Mouse (Mus musculus): Measurements from ENCODE around the gene Tmem239.
A peak's percentile ranks its signal among the peaks of the same experiment; 100 is the strongest.
"Not testable (repeated sequence)": the region's sequence is repeated elsewhere in the genome, so short reads cannot be mapped to it uniquely, and the experiment has no call there.

Tmem239 gene

DNA sequence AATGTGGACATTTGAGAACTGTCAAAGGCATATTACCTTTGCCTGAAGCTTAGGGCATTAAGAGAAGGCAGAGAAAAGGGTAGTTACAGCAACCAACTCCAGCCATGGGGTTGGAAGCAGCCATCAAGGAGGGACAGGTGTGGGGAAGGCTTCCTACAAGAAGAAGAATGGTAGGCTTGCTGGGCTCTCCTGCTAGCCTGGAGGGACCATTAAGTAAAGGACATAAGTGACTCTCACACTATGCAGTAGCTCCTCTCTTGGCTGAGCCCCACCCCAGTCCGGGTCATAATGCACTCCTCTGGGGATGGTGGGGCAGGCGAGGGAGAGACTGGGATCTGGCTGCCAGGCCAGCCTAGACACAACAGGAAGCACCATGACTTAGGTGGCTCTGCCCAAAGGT is at the start of gene Tmem239:
Tmem239 (plus strand) TSS at position 301 of the 400 bp plus-strand sequence.
- no peak for DNase-seq

DNA sequence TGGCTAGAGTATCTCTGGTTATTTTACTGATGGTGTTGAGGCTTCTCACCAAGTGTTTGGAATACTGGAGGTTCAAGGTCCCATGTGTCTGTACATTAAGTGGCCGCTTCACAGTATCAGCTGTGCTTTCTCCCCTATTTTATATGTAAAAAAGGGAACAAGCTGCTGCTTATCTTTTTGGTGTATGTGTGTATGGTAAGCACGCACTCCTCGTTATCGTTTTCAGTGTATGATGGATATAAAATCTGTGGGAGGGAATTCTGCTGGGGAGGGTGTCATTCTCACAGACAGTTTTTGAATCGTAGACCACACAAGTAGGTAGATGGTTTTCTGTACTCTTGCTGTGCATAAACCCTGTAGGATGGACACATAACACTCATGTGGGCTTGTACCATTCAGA is 48.7 kb upstream of the Tmem239 start:
- DNase-seq: no peak

DNA sequence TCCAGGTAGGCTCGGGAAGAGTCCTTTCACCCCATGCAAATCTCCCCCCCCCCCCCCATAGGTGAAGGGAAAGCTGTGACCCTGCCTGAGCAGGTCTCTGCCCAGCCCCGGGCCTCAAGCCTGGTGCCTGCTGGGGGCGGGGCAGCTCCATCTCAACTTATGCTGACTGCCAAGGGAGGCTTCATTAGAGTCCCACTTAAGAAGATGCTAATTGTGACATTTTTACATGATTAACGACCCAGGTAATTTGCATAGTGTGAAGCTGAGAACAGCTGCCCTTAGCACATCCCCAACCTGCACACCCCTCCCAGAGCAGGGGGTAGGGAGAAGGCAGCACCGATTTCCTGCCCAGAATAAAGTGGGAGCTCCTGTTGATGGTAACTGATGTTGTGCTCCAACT is 47.4 kb upstream of the Tmem239 start:
- no peak for DNase-seq

DNA sequence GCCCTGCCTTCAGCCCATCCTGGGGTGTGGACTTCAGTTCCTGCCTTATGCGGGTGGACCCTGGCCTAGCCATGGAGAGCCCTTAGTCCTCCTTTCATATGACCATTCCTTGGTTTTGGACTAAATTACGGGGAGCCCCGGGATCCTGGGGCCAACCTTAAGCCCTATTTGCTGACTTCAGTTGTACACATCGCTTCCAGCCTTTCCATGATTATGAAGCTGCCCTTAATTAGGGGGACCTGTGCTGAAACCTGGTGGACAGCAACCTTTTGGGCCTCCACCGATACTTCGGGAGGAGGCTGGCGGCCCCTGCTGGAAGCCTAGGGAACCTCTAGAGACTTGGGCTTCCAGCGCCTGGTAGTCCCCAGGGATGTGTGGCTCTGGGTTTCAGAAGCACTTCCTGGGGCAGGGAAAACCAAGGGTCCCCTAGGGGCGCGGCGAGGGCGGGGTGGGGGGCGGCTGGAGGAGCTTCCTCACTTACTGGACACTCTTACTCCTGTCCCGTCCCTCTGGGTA is 43.7 kb upstream of the Tmem239 start:
- DNase-seq: peak; percentile 69

DNA sequence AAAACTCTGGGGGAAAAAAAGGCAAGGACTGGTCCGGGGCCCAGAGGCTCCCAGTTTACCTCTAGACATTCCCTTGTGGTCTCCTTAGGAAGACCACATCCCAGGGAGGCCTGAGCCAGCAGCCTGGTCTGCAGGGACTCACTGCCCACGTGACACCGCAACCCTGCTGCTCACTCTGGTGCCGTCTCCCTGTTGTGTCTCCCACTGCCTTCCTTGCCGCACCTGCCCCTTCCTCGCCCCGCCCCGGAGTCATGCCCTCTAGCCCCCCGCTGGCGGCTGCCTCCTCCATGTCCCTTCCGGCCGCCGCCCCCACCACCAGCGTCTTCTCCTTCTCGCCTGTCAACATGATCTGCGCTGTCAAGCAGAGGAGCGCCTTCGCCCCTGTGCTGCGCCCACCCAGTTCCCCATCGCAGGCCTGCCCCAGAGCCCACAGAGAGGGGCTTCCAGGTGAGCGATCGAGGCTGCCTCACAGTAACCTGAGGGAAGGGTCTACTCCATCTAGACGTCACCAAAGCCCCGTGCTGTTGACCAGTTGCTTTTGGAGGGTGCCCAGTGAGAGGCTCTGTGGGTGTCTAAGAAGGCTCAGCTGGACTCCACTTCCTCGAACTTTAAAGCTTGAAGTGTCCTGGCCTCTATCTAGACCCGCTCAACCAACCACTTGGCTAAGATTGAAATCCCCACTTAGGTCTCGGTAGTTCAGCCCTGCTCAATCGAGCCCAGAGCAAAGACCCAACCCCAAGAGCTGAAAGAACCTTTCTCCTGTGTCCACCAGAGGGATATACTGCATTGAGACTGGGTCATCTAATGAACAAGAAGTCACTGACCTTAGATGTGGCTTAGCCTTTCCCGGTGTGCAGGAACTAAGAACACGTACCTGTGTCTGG is 40.8 kb upstream of the Tmem239 start:
- peak; percentile 27 for DNase-seq

DNA sequence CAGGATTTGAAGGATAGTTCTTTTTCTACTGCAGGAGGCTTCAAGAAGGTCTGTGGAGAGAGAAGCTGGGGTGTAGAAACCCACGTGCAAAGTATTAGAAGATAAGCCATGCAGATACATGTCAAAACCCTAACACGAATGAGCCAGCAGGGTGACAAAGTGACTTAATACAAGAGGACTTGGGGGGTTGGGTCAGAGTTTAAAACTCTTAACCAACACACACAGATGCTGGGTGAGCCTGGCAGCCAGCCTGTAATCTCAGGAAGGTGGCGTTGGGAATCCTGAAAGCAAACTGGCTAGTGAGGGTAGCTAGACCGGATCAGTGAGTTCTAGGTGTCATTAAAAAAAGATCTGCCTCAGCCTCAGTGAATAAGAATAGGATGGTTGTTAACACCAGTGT is 38.9 kb upstream of the Tmem239 start:
- DNase-seq: no peak

DNA sequence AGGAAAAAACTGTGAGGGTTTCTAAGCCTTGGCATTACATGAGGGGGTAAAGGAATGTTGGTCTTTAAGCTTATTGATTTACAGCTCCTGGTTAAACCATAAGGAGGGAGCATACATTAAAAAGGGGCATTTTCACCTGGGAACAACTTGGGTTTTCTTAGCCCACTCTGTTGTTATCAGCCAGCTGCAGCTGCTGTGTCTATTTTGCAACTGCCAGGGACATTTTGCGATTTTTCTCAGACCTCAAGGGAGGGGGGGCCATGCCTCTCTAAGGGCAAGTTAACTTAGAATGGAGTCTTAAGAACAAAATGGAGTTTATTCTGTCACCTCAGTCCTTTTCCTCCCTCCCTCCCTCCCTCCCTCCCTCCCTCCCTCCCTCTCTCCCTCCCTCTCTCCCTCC is 33.3 kb upstream of the Tmem239 start:
- DNase-seq: not testable (repeated sequence)

DNA sequence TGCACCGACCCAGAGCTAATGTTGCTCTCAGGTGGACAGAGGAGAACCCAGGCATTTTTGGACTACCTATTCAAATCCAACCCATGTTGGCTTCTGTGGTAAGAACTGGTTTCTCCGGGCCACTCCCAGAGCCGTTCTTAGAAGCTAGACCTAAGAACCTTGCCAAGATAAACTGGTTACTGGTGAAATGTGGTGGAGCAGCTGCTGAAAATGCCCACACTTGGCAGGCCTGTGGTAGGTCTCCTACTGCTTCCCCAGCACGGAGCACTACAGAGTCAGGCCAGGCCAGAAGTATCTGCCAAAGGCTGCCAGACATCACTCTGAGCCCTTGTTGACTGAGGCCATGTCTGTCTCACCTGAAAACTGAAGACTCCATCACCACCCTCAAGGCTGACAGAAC is 31.3 kb upstream of the Tmem239 start:
- DNase-seq: no peak

DNA sequence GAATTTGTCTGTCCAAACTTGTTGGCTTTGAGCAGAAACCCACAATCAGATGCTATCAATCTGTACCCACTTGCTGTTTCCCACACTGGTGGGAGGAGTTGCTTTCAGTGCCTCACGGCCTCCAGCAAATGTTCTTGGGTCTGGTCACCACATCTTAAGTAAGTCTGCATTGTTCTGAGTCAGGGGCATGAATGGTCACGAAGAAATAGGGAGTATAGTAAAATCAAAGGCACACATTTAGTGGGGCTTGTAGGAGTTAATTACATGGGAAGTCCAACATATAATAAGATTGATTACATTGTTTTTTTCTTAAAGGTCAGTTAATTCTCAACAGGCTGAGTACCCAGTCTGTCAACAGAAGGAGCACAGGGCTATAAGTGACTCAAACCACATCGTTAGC is 23.1 kb upstream of the Tmem239 start:
- DNase-seq: no peak

DNA sequence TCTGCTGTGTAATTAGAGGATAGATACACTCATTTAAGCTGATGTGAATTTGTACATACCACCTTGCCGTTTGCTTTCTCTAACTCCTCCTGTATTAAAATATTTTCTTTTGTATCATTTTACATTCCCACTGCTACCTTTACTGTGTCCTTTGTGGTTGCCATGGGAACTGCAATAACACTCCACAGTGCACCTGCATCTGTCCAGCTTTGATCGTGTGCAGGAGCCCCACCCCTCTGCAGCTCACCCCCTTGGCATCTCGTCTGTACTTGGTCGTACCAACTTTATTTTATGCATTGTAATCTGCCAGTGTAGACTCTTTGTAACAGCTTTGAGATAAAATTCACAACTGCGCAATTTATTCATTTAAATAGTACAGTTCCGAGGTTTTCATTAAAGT is 22.4 kb upstream of the Tmem239 start:
- DNase-seq: no peak

DNA sequence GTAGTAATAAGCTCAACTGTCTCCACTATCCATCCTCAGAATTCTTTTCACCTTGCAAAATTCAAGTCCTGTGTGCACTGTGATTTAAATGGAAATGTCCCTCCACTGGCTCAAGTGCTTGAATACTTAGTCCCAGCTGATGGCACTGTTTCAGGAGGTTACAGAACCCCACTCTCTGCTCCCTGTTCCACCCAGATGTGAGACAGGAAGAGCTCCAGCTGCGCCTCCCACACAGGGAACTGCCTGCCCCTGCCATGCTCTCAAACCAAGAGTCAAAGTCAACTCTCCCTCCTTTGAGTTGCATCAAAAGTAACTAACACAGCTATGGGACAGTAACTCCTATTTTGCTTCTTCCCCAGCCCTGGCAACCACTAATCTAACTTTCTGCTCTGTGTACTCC is 20.1 kb upstream of the Tmem239 start:
- DNase-seq: no peak

DNA sequence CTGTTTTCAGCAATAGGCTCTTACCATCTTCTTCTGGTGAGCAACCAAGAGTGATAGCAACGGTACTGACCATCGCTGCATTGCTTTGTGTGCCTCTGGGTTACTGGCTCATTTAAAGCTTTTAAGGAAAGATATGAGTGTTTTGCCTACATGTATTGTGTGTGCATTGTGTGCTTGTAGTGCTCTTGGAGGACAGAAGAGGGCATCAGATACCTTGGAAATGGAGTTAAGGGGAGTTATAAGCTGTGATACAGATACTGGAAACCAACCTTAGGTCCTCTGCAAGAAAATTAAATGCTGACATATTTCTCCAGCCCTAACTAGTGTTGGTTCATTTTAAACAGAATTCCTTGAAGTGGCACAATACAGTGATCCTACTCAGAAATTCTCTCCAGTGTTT is 17.5 kb upstream of the Tmem239 start:
- DNase-seq: no peak

DNA sequence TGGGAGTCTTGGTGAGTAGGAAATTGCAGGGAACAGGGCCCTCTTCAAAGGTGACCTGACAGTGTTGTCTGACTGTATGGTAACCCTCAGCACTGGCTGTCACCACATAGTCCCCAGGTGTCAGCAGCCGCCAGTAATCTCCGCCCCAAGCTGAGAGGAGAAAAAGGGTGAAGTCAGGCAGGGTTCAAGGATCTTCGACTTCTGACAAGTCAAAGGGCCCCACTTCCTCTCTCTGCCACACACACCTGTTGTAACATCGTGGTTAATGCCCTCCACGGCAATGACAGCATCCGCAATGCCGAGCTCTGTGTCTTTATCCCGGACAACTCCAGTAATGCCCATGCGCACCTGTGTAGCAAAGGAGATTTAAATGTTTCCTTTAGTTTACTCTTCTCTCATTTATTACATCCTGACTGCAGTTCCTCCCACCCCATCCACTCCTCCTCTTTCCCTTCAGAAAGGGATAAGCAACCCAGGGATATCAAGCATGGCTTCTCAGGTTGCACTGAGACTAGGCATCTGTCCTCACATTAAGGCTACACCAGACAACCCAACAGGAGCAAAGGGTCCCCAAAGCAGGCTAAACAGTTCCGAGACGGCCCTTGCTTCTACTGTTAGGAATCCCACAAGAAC is 15.2 kb upstream of the Tmem239 start:
- no peak for DNase-seq

DNA sequence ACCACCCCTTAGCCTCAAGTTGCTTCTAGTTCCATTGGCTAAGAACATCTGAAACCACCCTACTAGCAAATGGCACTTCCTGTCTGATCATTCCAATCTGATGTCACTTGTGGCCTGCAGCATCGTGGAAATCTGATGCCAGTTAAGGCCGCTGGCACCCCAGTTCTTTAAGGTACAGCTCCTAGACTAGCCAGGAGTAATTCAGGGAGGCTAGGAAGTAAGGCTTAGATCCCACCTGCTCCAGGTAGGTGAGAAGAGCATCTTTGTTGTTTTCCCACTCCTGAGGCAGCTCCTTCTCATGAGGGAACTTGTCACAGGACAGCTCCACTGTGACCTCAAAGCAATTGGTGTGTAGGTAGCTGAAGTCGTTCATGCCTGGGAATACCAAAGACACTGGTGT is 13.4 kb upstream of the Tmem239 start:
- DNase-seq: no peak

DNA sequence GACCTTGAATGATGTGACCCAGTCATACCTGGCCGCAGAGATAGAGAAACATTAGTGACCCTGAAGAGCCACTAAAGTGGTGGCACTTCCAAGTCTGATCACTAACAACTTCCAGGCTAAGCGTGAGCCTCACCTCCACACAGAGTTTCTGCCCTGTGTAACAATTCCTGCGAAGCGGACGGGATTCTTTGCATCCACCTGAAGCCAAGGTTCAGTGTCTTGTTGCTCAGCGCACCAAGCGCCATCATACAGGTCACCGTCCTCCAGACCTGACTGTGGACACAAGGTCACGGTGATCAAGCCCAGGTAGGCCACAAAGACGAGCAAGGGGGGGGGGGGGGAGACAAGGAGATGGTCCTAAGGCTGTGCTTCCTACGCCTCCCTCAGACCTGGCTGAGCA is 10.6 kb upstream of the Tmem239 start:
- DNase-seq: no peak

DNA sequence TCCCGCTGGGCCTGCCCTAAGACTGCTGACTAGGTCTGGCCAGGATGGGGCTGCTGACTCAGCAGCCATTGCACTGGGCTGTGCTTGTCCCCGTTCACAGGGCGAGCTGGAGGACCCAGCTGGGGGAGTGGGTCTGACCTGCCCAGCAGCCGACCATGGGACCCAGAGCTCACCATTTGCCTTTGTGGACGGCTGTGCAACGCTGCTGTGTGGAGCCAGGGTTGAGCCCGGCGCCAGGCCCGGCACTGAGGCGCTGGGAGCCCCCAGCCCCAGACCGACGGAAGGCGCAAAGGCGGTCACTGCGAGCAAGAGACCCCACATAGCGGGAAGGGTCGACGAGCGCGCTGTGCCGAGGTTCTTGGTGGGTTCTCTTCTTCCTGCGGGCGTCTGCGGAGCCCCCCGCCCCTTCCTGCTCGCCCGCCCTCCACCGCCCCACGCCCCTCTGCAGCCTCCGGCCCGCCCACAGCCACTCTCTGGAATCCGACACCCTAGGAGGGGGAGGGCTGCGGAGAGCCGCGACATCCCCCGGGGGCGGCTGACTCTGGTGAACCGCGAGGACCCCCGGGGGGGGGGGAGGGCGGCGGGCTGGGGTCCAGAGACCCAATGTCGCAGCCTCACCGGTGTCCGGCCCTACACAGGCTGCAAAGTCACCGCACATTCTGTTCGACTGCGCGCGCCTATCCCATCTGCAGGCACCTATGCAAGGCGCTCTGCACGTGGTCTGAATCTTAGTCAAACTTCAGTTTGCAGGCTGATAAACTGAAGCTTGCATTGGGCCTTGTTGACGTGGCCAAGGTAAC is 8.9 kb upstream of the Tmem239 start, which contains the start of gene Cpxm1:
Cpxm1 (minus strand) TSS at position 389 of the 800 bp plus-strand sequence.
- peak; percentile 34 for DNase-seq

DNA sequence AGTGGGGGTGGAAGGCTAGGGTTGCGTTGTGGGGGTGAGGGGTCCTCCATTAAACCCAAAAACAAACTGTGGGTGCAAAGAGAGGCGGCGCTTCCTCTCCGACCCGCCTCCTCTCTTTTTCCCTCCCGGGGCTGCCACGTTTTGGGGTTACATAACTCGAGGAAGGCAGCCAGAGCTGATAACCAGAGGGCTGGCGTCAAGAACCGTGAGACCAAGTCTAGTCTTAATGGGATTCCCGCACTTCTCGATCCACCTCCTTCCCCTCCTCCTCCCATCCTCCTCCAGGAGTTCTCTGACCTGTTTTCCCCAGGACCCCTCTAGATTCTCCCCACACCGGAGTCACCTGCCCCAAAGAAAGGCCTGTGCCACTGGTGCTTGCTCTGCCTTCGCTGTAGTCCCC is 8.2 kb upstream of the Tmem239 start:
- peak; percentile 11 for DNase-seq

DNA sequence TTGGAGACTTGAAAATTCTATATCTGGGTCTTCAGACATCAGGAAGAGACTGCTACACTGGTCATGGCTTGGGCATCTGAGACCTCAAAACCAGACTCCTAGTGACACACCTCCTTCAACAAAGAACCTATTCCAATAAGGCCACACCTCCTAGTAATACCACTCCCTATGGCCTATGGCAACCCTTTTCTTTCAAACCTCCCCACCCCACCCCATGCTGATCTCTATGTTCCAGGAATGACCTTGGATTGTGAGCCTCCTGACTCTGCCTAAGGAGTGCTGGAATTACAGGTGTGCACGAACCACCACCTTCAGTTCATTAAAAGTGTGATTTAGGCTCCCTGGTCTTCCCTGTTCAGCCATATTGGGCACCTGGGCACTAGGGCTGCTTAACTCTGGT is 6.2 kb upstream of the Tmem239 start:
- DNase-seq: no peak

DNA sequence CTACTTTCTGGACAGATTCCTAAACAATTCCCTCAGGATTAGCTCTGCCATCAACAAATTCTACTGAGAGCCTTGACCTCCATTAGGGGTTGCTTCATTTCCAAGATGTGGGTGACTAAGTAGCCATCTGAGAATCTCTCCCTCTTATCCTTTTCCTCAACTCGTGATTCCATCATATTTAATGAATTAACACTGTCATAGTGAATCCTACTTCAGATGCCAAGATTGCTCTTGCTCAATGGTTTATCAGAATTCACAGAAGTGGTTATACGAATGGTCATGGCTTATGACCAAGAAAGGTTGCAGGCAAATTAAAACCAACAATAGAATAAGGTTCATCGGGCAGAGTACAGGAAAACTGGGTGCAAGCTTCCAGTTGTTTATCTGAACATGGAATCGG is 4.4 kb upstream of the Tmem239 start:
- DNase-seq: no peak

DNA sequence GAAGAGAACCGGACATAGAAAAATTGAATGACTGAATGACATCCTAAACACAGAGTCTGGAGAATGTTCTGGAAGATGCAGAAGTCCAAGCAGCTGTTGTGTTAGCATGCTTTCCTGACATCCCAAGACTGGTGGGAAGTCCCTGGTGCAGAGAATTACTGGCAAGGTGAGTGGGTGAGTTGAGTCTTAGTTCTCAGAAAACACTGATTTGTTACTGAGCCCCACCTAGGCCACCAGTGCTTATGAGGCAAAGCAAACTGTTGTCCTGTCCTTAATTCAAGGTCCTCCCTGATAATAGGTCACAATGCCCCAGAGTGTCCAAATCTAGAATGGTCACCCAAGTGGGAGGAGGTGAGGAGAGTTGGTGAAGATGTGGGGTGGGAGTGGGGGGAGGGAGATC is 1.3 kb upstream of the Tmem239 start, which contains the start of the genes Gm28372 and 1700020A23Rik:
Gm28372 (plus strand) TSS at position 301 of the 400 bp plus-strand sequence.
1700020A23Rik (plus strand) TSS at position 321 of the 400 bp plus-strand sequence.
- no peak for DNase-seq

DNA sequence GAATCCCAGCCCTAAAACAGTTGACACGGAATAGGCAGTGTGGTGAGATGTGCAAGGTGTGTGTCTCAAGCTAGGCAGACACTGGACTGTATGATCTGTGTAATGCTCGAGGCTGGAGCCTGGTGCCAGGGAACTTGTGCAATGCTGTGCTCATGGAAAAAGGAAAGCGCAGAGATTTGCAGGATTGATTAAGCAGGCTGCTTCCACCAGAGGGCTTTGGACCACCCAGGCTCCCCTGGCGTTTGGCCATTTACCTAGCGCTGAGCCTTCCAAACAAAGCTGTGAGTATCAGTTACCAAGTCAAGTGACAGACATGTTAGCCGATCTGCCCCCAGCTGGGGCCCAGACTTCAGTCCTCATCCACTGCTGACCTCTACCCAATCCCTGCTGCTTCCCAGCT is 1.9 kb downstream of the Tmem239 start:
- no peak for DNase-seq

DNA sequence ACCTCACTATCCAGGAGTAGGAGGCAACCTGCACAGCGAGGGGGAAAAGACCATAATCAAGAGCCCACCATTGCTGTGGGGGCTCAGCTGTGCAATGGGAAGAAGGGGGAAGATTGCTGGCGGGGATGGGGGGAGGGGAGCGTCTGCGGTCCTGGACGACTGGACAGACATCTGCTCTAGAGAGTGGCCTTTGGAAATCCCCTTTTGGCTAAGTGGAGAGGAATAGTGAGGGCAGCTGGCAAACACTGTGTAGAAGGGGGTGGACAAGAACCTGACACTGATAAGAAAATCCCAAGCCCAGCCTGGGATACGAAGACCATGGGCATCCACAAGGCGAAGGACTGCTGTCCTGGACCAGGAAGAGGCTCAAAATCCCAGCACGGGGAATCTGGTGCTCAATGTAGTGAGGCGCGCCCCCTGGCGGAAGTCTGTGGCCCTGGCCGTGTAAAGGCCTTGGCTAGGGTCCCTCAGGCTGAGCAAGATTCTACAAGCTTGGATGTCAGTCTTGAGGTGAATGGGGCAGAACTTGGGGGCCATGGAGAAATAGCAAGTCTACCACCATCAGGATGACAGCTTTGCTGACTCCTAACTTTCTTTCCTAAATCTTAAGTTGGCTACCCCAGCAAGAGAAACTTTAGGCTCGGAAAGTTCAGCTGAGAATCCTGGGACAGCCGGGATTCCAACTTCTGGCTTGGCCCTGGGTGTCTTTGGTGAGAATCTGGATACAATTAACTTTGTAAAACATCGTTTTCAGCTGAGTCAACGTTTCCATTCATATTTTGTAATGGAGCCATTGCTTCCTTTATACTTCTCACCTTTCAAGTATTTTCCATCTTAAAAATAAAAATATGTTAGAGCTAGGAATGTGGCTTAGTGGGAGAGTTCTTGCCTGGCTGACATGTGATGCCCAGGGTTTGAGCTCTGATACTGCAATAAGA is 5.5 kb downstream of the Tmem239 start:
- peak; percentile 86 for DNase-seq
